Mouse (Mus musculus) G1E-ER4 (cell line): Measurements from ENCODE around the gene Lrrc8e. TPM values are rescaled to one million over a fixed set of nuclear protein-coding genes. Genes with fewer than 3 reads are reported as not detected.

Experiments used
- GATA1 ChIP-seq: IDR thresholded peaks from one replicate; pipeline ENCODE4 v1.8.0; 2012; ENCODE audit warnings: low read length, inconsistent platforms
- polyA plus RNA-seq: library from polyadenylated mRNA; stranded (reverse); fragments of >175 nt; gene quantifications from 2 replicates; pipeline ENCODE4 v1.2.3, GENCODE M21; 2012

Lrrc8e gene
- 0.02 and 0.06 TPM in 2 replicates for polyA plus RNA-seq

DNA sequence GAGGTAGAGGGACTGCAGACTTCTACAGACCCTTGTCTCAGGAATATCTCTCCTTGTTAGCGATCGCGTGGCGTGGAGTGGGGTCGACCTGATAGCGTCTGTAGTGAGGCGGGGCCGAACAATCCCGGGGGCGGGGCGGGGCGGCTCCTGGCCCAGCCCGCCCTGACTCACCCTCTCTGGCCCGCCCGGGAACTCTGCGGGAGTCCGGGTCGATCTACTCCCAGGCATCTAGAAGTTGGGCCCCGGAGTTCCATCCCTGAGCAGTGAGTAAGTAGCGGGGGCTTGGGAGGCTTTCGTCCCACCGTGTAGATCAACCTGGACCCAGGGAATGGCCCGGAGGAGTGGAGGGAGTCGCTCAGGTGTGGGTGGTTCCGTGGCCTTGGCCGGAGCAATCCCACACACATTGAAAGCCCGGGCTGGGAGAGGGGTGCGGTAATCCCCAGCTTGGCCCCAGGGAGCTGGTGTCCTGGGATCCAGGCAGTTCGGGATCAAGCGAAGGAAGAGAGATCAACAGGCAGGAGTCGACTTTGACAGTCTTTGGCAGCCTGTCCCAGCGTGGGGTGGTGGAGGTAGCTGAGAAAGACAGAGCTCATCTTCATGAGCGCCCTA, at the start of gene Lrrc8e:
Gene Lrrc8e, plus strand, starts transcription at position 89 of the 609 bp plus-strand sequence.
- TF ChIP-seq GATA1: no peak

DNA sequence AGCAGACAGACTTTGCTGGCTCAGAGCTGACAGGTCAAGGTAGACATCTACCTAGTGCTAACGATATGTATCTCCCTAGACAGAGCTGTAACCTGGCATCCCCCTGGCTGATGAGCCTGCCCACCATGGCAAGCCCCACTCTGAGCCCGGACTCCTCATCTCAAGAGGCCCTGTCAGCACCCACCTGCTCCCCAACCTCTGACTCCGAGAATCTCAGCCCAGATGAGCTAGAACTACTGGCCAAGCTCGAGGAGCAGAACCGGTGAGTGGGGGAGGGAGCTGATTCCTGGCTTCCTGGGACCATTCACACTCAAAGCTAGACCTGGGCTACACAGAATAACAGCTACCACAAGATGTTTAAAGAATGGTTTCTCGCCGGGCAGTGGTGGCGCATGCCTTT, 43.2 kb upstream of the Lrrc8e start:
- TF ChIP-seq GATA1: no peak

DNA sequence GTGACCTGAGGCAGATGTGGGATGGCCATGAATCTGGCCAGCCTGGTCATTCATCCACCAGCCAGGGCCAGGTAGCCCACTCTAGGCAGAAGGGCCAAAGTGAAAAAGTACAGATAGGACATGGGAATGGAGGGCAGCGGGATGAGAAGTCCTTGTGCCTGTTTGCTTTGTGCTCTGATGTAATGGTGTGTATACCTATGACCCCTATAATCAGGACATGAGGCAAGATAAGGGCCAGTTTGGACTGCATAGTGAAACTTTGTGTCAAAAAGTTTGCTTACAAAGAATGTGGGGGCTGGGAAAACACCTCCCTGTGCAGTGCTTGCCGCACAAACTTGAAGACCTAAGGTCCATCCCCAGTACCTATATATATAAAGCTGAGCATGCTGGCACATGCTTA, 40.5 kb upstream of the Lrrc8e start:
- TF ChIP-seq GATA1: no peak

DNA sequence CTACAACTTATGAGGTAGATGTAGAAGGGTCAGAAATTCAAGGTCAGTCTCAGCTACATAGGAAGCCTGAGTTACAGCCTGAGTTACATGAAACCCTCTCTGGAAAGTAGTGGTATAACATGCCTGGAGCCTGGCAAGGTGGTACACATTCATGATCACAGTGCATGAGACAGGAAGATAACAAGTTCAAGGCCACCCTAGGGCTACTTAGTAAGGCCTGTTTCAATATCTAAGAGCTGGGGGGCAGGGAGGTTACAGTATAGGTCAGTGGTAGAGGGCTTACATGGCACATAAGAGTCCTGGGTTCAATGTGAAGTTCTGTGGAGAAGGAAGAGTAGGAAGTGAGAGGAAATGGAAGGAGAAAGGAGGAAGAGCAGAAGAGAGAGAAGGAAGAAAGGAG, 38.0 kb upstream of the Lrrc8e start:
- no peak for TF ChIP-seq GATA1

DNA sequence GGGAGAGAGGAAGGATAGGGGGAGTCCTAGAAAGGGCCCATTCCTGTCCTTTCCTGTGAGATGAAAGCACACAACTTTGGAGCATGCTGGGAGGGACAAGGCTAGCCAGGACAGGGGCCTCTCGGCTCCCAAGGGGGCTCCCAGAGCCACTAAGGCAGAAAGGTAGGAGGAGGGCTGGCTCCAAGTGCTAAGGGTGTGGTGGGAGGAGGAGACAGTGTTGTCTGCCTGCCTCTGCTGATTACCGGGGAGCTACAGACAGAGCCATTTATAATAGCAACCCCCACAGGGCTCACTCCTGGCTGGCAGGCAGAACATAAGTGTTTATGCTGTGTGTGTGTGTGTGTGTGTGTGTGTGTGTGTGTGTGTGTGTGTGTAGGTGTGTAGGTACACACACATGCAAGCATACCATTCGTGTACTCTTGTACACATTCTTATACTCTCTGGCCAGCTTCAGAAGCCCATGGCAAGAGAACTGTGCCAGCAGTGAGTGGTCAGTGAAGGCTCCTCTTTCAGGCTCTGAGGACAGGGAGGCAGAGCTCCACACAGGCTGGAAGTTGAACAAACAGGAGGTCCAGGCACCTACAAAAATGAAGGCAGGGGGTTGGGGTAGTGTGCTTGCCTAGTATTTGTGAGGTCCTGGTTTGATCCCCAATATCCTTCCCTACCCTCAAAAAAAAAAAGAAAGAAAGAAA, 37.5 kb upstream of the Lrrc8e start:
- TF ChIP-seq GATA1: no peak

DNA sequence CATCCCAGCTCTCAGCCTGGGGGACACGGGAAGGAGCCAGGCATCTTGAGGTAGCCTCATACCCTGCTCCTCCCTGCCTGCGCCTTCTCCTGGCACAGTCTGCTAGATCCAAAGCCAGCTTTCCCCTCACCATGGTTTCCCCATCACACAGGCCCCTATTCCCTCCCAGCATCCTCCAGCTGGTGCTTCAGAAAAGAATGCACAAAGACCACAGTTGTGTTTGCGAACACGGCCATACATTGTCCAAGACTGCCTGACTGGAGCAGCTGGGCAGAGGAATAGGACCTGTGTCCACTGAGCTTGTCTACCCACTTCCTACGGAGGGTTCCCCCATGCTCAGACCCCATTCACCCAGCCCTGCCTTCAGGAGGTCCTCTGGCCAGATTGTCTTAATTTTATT, 34.3 kb upstream of the Lrrc8e start:
- no peak for TF ChIP-seq GATA1

DNA sequence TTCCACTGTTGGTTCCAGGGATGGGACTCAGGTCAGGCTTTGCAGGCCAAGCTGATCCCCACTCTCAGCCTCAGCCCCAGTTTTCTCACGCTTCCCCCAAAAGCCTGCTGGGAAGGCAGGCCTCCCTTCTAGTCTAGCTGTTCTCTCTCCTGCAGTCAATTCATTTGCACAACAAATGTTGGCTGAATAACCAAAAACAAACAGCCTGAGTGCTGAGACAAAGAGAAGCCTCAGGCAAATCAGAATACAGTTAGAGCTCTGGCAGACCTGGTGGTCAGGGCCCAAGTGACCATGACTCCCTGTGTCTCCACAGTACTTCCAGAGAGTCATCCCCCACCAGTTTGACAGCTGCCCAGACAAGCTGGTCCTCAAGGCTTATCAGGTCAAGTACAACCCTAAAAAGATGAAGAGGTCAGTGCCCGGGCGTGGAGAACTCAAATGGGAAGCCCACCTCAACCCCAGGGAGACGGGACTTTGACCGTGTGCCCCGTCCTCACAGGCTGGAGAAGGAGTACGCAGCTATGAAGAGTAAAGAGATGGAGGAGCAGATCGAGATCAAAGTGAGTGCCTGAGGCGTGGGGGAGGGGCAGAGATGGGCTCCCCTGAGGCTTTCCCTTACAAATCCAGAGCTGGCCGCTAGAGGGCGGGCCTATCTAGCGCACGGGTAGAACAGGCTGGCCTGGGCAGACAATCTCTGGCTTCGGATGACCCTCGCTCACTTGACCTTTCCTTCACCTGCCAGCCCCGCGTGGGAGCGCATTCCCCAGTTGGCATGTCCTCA, 33.6 kb upstream of the Lrrc8e start:
- TF ChIP-seq GATA1: no peak

DNA sequence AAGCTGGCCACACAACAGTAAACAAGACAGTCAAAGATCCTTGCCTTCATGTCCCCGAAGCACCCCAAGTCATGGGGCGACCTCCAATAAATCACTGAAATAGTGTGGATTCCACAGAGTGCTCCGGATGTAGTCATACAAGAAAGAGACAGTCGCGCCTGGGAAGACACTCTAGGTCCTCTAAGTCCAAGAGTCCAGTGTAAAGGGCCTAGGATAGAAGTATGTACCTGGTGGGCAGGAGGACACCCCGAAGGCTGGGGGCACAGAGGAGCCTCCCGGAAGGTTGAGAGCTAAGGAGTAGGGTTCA, 33.1 kb upstream of the Lrrc8e start:
- no peak for TF ChIP-seq GATA1

DNA sequence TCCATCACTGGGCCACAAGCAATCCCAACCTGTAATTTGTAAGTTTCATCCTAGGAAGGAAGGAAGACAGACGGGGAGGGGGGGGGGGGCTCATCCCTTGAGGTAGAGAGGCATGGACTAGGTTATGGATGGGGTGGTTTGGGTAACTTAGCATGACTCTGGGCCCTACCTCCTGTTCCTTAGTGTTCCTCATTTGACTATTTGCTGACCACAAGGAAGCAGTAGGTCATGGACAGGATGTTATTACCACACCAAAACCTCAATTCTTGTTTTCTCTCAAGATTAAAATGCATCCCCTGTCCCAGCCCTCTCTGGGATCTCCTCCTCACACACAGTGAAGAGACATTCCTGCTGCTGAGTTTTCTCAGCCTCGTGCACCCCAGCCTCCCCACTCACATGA, 25.3 kb upstream of the Lrrc8e start:
- TF ChIP-seq GATA1: no peak

DNA sequence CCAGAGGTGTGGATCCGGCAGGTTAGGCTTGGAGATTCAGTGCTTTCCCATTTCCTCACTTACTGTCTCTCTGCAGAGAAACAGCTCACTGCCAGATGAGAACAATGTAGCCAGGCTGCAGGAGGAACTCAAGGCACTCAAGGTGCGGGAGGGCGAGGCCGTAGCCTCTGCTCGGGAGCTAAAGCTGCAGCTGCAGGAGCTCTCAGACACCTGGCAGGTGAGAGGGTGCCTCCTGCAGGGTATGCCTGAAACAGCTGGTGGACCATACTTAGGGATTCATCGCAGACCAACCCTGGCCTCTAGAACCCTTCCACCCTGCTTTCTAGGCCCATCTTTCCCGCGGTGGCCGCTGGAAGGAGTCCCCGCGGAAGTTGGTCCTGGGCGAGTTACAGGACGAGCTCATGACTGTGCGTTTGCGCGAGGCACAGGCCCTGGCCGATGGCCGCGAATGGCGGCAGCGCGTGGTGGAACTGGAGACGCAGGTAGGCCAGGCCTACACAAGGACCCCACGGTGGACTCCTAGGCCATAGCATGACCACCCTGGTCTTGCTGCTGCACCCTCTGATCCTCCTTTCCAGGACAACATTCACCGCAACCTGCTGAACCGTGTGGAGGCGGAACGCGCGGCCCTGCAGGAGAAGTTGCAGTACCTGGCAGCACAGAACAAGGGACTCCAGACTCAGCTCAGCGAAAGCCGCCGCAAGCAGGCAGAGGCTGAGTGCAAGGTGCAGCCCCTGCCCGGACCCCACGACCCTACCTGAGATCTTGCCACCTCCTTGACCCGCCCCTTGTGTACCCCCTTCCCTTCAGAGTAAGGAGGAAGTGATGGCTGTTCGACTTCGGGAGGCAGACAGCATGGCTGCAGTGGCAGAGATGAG, 21.1 kb upstream of the Lrrc8e start:
- no peak for TF ChIP-seq GATA1

DNA sequence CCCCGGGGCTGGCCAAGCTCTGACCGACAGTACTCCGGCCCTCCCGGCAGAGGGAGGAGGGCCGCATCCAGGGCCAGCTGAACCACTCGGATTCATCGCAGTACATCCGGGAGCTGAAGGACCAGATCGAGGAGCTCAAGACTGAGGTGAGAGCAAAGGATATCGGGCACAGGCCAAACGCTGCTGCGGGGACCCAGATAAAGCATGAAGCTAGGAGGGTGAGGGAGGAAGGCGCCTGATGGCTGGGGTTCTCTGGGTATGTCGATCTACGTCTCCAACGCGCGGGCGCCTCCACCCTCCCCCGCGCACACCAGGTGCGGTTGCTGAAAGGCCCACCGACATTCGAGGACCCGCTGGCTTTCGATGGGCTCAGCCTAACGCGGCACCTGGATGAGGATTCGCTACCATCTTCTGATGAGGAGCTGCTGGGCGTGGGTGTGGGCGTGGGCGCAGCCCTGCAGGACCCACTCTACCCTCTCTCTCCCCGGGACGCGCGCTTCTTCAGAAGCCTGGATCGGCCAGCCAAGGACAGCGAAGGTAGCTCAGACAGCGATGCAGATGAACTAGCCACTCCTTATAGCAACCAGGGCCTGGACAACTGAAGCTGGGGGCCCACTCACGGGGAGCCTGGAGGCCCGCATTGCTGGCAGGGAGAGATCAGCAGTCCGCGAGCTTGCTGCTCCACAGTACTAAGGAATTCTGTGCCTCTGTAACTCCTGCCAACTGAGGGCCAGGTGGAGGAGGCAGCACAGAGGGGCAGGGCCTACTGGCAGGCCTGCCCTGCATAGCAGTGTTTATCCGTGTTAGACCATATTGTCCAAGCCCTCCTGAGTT, 20.2 kb upstream of the Lrrc8e start:
- no peak for TF ChIP-seq GATA1

DNA sequence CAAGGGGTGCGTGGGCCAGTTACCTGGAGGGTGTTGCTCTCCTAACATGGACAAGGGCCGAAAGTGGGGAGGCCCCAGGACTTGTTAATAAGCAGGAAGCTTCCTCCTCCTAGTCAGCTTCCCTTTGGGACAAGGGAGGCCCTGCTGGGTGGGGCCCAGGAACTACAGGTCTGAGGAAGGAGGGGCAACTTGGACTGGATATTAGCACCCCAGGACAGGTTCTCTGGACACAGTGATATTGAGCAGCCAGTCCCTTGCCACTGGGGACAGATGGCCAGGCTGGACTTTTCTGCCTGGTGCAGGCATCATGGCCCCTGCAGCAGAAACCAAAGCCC, 19.6 kb upstream of the Lrrc8e start:
- no peak for TF ChIP-seq GATA1

DNA sequence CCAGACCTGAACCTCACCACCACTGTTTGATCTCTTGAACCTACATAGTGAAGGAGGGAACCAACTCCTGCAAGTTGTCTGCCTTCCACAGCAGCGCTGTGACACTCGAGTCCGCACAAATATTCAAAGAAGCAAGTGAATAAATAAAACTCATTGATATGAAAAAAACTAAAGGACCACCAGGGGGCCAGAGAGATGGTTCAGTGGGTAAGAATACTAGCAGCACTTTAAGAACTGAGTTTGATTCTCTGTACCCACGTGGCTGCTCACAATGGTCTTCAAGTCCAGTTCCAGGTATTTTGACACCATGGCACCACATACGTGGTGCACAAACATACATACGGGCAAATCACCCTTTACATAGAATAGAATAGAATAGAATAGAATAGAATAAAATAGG, 15.5 kb upstream of the Lrrc8e start:
- TF ChIP-seq GATA1: no peak

DNA sequence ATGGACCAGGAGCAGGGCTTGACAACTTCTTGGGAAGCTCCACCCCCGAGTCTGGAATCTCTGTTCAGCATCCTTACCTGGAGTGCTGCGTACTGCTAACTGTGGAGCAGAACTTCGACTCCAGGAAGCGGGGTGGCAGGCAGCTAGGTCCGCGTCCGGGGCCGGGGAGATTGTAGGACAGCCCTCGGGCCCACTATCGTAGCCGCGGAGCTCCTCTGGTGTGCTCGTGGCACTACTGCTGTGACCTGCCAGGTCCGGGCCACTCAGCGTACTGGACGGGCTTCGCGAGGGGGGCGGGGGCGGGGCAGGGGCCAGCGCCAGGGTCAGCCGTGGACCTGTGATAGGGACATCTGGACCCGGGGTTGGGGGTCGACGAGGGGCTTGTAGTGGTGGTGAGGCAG, 13.8 kb upstream of the Lrrc8e start:
- TF ChIP-seq GATA1: no peak
